Mouse (Mus musculus) 3T3-L1 (cell line): ENCODE measurements around the gene Sh3bp2.

Experiments
- DNase-seq: peaks from one replicate; pipeline ENCODE4 v3.0.0-alpha.2; 2015; ENCODE audit warnings: low read depth, low spot score

Sh3bp2 gene

DNA sequence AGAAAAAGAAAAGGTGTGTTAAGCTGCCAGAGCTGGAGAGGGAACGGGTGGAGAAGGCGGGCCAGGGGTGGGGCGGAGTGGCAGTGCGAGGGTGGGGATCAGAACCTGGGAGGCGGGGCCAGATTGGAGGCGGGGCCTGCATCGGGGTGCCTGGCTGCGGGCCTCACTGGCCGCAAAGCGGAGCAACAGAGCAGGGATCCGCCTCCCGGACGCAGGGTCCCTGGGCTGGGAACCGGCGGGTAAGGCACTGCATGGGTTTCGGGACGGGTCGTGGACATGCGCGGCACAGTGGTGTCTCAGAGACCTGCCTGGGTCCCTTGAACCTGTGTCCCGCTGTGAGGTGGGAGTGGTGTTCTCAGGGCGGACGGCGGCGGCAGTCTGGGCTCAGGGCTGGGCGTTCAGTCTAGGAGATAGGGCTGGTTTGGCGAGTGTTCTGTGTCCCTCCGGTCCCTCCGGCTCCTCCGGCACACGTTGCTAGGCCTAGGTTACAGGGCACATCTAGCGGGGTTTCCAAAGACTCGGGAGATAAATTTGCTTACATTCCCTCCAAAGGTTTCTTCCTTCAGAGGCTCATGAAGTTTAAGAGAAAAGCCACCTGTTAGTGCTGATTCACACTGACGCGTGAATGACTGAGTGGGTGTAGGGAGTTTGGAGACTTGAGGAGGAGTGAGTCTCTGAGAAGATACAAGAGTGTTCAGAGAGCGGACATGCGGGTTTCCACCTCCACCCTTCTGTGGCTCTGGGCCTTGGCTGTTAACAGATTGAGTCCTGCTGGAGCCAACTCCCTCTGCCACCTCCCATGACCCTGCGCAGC lies at the start of gene Sh3bp2:
Gene Sh3bp2 (plus strand): TSS at position 176 of the 814 bp plus-strand sequence.
- peak; percentile 93 for DNase-seq

DNA sequence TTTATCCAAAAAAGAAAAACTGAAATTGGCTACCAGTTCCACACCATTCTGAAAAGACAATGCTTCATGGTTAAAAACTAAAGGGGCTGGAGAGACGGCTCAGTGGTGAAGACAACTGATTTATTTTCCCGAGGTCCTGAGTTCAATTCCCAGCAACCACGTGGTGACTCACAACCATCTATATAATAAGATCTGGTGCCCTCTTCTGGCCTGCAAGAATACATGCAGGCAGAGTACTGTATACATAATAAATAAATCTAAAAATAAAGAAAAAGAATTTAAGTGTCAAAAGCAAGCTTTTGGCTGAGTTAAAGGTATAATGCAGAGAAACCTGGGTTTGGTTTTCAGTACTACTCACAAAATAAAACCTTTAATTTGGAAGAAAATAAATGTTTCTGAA lies 44.7 kb upstream of the Sh3bp2 start:
- peak; percentile 40 for DNase-seq

DNA sequence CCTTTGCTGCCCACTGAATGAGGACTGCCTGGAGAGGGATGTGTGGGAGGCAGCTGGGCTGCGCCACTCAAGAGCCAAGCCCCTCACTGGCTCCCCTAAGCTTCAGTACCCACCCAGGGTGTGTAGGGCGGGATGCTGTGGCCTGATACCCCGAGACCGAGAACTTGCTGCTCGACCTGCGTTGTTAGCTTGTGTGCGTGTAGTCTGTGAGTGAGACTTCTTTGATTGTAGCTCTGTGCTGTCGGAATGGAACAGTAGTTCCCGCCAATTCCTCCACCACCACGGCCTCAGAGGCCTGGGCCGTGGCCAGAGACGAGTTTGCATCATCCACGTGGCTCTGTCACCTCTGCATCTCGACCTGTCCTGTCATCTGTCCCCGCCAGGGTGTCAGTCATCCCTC lies 39.9 kb upstream of the Sh3bp2 start:
- DNase-seq, result no peak

DNA sequence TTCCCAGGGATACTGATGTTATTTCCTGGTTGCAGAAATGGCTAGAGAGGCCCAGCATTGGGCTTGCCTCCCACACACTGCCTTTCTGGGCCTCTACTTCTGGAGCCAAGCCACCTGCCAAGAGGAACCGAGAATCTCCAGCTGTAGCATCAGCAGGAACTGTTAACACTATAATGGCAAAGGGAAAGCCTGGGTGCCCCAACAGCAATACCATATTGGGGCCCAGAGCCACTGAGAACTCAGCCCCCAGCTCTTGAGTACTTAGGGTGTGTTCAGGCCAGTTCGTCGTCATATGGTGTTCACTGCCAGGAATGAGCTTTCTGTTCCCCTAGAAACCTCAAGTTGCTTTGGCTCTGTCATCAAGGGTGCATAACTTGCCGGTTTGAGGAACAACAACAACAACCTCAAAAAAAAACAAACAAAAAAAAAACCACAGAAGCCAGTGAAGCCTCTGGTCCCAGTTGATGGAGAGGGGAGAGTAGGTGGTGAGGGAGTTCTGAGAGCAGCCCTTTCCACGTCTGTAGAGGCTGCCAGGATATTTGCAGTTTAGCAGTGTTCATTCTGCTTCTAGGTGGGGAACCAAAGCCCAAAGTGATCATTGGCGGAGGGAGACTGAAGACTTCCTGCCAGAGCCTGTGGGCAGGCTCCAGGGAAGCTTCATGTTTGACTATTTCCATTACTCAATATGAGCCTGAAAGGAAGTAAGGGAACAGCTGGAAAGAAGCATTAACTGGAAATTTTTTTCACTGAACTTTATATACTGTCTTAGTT lies 38.1 kb upstream of the Sh3bp2 start:
- DNase-seq, result no peak

DNA sequence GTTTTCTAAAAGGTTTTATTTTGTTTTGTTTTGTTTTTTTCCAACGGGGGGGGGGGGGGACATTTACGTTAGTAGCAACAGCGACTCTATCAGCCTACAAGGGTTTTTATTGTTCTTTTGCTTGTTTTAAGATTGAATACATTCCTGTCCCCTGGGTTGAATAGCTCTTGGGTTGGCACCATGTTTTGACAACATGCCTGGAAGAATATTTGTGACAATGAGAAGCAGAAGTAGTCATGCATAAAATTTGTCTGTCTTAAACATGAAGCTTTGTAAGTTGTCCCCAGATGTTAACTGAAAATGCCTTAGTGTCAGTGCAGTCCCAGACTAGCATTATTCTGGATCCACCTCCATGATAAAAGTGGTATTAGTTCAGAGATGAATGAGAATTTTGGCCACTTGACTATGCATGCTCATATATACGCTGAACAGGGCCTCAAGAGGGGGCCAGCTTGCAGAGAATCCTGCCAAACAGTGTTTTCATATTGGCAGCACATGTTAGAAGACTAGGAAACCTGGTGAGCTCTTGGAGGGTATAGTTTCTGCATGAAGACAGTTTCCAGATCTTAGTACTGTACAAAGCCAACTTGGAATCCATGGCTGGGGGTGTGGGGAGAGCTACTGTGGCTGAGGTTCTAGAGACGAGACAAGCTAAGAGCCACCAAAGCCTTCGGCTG lies 36.8 kb upstream of the Sh3bp2 start:
- no peak for DNase-seq

DNA sequence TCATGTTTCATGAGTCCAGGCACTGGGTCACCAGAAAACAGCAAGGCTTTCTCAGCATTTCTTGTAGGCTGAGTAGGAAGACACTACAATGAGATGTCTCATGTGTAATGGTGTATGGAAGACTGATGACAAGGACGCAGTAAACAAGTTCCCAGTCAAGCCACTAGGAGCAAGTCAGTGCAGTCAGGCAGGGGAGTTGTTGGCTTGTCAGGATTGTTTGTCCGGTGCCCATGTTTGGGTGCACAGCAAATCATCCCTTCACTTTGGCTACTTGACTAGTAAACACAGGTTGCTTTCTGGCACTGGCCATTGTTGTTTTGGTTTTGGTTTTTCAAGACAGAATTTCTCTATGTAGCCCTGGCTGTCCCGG lies 36.2 kb upstream of the Sh3bp2 start:
- DNase-seq, result peak; percentile 10

DNA sequence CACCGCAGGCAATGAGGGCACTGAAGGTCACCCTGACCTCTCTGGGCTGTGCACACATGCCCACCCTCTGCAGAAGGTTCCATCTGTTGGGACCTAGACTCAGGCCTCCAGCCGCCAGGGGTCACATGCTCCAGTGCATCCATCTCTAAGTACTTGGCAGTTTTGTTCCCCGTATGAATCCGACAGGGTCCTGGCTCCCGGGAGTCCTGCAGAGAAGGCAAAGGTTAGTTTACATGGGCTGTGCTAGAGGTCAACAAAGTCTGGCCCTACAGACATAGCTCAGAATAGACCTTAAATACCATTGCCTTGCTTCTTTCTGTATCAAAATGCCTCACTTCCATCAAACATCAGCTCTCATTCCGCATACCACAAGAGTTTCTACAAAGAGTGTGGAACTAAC lies 28.9 kb upstream of the Sh3bp2 start:
- no peak for DNase-seq

DNA sequence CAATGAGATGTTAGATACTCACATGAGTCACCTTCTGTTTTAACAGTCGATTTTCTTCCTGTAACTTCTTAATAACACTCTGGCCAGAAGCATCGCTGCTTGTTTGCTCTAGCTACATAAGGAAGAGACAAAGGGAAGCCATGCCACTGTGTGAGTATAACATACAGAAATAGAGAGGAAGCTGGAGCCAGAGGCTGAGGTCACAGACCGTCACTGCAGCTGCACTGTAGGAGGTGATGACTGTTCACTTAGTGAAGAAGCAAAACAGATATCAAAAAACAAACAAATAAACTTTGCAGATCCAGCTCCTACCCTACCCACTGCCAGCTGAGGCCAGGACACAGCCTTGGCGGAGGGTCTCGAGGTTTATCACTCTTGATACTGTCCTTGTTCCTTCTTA lies 24.8 kb upstream of the Sh3bp2 start:
- no peak for DNase-seq

DNA sequence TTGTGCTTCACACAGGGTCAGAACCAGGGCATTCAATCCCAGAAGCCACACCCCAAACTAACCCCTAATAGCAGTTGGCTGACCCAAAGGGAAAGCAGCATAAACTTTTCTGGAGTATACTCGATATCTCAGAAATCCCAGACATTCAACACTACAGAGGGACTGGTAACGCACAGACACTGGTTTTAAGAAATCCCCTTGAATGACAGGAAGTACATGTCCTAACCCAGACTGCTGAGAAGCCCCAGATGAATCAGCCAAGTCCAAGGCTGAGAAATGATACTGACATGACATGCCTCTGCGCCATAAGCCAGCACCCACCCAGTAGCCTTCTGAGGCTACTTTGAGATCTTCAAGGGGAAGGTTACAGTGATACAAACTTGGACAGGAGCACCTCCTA lies 24.1 kb upstream of the Sh3bp2 start:
- no peak for DNase-seq

DNA sequence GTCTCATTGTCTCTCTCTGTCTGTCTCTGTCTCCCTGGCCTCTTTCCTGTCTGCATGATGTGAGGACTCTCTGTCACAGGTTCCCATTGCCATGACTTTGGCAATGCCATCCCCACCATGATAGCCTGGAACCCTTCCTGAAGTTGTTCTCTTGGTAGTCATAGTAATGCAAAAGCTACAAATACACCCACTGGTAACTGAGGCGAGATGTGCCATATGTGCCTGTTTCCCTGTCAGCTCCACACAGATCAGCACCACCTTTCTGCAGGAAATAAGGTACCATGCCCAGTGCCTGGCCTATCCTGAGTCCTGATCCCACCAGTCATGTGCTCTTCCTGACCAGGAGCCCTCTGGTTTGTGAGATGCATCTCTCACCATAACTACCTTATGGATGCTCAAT lies 23.2 kb upstream of the Sh3bp2 start:
- DNase-seq, result no peak

DNA sequence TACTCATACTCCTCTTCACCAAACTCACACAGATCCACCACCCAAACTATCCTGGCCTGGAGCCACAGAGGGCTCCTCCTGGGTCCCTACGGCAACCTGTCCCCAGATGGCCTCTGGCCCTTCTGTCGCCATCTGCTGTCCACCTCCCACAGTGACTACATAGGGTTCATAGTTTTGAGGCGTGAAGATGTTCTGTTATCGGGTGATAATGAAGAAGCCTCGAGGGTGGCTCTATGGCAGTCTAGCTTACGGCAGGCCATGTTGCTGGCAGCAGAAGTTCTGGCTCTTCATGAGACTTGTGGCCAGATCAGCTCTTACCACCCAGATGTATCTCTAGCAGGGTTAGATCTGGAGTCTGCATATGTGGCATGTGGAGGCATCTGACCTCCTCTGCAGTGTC lies 22.8 kb upstream of the Sh3bp2 start:
- DNase-seq, result no peak

DNA sequence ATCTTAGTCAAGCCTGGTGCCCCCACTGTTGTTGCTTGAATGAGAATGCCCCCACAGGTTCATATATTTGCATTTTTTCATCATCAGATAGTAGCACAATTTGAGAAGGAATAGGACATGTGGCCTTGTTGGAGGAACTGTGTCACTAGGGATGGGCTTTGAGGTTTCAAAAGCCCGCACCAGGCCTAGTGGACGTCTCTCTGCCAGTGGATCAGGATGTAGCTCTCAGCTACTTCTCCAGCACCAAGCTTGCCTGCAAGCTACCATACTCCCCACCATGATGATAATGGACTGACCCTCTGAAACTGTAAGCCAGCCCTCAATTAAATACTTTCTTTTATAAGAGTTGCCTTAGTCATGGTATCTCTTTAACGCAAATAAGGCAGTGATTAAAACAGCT lies 13.2 kb upstream of the Sh3bp2 start:
- no peak for DNase-seq

DNA sequence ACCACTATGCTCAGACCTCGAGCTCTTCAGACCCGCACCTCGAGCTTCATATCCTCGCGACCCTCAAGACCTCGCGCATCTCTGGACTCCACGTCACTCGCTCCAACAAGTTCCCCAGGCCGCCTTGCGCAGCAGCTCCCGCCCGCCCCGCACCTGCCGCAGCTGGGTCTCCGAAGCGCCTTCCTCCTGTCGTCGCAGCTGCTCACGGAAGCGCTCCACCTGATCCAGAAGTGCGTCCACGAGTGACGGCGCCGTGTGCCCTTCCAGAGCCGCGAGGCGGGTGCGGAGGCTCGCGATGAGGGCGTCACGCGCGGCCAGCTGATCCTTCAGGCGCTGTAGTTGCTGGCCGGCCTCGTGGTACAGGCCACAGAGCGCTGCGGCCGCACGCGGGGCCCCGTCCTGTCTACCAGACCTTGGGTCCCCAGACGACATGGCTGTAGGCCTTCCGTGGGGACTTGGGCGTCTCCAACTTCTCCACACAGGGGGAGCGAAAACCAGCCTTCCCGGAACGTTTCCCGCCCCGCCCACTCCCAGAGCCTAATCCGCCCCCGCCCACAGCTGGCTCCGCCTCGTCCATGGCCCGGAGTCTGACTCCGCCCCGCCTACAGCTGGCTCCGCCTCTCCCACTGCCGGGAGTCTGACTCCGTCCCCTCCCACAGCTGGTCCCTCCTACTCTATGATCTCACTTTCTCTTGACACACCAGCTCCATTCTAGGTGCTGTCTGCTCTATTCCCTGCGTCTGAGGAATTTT lies 12.0 kb upstream of the Sh3bp2 start, which contains the start of gene Tnip2:
Gene Tnip2 (minus strand): TSS at position 526 of the 752 bp plus-strand sequence.
- DNase-seq, result peak; percentile 96

DNA sequence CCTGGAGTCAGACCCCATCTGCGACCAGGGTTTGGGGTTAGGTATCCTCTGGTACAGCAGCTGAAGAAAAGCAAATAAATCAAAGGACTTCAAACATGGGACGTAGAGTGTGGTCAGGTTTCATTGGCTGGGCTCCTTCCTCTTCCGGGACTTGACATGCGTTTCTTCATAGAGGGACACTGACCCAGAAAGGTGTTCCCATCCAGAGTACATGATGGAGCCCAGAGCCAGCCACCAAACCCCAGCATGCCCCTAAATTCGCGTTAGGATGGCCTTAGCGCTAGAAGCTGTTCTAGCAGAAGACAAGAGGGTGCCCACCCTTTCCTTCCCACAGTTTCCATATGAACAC lies 11.4 kb upstream of the Sh3bp2 start:
- no peak for DNase-seq

DNA sequence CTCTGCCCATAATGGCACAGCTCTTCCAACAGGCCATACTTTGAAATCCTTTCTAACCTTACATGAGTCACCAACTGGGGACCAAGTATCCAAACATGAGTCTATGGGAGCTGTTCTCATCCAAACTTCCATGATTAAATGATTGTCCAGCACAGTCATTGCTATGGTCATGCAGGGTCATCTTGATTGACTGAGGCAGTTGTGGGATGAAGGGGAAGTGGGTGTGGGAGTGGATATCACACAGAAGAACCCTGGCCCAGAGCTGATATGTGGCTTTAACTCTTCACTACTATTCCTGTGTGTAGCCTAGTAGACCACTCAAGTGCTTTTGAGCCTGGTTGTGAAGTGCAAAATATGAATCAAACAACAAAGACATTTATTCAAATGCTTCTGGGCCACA lies 10.5 kb upstream of the Sh3bp2 start:
- DNase-seq, result peak; percentile 51

DNA sequence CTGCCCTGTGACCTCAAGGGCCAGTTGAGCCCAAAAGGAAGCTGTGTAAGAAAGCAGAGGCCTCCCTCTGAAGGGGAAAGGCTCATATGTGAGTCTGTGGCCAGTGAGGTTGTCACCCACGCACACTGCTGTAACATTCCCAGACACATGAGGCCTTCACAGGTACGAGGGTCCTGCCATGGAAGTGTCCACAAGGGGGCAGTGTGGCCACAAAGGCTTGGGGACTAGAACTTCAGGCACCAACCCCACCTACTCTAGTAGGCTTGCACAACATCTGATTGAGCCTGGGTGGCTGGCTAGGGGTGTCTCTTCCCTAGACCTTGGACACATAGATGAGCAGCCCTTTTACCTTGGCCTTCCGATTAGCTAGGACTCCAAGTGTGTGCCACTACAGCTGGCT lies 7.7 kb upstream of the Sh3bp2 start:
- DNase-seq, result peak; percentile 93

DNA sequence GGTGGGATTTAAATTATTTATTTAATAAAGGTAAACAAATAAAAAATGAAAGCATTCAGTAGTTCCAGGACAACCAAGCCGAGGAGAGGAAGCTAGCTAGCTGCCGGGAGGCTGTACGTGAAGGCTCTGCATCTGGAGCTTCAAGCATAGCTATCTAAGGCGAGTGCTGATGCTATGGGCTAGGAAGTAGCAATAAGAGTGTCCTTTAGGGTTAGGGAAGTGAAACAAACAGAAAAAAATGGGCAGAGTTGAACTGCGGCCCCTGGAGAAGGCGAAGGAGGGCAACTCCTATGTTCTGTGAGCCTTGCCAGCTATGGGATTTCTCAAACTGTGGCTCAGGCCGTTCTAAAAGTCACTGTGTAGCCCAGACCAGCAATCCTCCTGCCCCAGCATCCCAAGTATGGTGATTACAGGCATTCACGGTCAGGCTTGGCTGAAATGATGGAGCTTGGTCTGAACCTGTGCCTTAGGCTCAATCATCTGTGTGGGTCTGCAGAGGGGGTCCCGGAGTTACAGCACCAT lies 6.2 kb upstream of the Sh3bp2 start:
- no peak for DNase-seq

DNA sequence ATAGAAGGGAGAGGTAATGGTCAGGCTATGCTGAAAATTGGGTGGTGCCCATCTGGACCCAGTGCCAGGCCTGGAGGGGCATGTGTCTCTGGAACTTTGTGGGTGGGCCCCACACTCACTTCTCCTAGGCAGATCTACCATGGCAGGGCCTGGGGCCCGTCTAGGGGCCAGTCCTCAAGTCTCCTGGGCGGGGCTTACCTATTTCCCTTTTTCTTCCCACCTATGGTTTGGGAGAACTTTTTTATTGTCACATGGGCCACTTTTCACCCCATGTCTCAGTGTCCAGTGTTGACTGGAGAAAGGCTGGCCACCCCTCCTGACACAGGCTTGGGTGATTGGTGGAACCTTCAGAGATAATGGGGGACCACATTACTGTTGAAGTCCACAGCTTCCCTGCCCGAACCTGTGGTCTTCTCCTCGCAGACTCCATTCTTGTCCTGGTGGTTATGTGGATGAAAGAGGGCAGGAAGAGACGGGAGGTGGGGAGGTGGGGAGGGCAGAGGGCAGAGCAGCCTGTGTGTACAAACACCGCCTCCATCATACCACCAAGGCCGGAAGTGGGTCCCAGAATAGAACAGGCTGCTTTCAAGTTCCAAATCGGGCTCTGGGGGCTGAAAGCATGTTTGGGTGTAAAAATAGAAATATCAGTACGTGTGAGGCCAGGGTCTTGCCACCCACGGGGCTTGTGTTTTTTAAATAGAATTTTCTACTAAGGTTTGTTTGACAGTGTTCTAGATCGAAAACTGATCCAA lies 5.0 kb upstream of the Sh3bp2 start:
- DNase-seq, result no peak

DNA sequence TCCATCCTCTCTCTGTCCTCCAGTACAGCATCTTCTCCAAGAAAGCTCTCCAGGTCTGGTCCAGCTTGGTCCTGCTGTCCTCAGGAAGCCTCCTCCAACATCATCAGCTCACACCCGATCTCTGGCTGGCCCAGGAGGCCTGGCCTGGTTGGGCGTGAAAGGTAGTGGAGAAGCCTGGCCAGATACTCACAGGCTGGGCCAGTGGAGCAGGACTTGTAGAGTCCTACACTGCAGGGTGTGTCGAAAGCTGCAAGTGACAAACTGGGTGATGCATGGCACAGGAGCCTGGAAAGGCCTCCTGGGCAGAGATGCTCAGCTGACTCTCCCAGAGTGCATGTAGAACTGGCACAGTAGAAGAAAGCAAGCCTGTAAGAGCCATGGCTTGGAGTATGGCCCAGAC lies 4.3 kb upstream of the Sh3bp2 start:
- DNase-seq, result no peak

DNA sequence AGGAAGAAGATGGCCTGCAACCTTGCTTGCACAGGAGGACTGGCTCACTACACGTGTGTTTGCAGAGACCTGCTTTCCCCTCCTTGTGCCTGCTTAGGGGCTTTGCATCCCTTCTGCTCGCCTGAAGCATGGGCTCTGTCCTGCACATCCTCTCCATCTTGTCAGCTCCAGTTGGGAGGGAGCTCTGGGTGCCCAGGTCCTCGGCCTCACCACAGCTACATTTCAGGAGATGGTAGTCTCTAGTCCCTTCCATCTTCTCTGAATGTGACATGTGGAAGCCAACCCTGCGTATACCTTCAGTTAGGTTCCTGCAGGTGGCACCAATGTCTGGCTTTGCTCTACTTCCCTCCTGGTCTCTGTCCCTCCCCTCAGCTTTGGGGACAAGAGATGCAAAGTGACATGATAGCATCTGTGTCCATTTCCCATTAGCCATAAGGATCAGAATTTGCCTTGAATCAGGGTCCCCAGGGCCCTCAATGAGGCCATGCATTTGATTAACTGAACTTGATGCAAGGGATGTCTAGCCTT lies 1.6 kb upstream of the Sh3bp2 start:
- DNase-seq, result no peak

DNA sequence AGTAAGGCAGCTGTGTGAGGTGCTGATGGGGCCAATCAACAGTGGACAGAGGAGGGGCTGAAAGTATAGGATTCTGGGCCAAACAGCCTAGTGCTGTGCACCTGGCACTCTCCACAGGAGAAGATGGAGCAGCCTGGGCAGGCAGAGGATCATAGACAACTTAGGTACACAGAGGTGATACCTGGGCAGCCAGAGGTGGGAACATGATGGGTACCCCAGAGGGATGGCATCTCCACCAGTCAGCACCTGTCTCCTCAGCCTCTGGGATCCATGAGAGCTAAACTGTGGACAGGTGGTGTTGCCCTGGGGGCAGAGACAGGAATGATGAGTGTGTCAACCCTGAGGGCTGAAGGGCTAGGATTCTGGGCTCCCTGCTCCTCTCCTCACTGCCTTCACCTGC lies 1.1 kb upstream of the Sh3bp2 start:
- no peak for DNase-seq
